Mouse (Mus musculus): ENCODE measurements around the gene Cdk14. TPM values are rescaled to one million over a fixed set of nuclear protein-coding genes. Genes with fewer than 3 reads are reported as not detected.

Gene Cdk14
- polyA plus RNA-seq, 1 experiment from 2014 or later, result 37.8 TPM

DNA sequence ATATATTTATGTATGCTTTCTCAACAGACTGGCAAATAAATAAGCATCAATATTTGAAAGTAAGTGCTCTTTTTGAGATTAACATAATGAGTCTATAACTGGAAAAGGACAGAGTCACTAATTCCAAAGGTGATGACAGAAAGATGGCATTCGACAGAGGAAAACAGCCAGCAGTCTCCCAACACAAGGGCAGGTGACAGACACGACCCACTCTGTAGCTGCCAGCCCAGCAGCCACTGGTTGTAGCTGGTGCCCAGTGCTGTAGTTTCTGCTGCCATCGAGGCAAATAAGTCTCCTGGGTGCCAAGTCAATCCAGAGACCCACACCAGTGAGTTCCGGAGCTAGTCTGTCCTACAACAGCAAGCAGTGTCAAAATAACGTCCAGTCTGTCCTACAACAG lies 280.3 kb downstream of the Cdk14 start:
- Histone ChIP-seq H3K36me3 (ENCODE audit: insufficient read depth) (no peaks in the 10 kb centered on the region), H3K4me2 (no peak overlapping the region), H3K9me3 (ENCODE audit: low read depth, low read length) (no peaks in the 10 kb centered on the region), H3K27ac (ENCODE audit: low read depth) (no peak overlapping the region), H3K4me3 (ENCODE audit: low read depth, low read length) (no peak overlapping the region), H3K4me1 (ENCODE audit: insufficient read depth) (no peaks in the 10 kb centered on the region), H3K9ac (no peak overlapping the region), H3K27me3 (ENCODE audit: insufficient read depth, low read length) (no peaks in the 10 kb centered on the region)
- WGBS, result 62% methylated on average over 5 of the region's 5 CpGs
- DNase-seq, result no peak
- no peak for TF ChIP-seq CTCF (IDR thresholded peaks at IDR 0.05; ENCODE audit: low read depth)
- ATAC-seq (ENCODE audit: insufficient read depth), result no peak

DNA sequence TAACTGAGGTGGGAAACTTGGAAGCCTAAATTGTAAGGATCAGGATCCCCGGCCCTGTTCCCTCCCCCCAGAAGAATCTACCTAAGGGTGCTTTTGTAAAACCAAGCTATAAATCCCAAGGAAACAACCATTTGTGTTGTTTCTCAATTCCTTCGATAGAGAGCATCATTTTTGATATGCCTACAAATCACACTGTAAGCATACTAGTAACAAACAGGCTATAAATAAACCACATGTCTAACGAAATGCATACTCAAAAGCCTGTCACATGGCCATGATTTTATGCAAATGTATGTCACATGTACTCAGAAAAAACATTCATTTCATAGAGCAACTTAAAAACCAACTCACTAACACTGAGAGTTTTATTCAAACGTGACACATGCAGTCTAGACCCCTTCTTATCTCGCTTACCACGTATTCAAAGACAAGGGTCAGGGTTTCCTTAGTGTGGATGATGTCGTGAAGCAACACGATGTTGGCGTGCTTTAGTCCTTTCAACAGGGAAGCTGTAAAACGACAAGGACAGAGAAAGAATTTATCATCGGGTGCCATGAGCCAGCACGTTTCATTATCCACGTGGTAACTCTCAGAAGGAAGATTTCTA lies 285.1 kb downstream of the Cdk14 start:
- no peak for TF ChIP-seq CTCF (IDR thresholded peaks at IDR 0.05; ENCODE audit: low read depth)
- Histone ChIP-seq H3K36me3 (ENCODE audit: insufficient read depth) (no peaks in the 10 kb centered on the region), H3K27ac (ENCODE audit: low read depth) (no peak overlapping the region), H3K4me2 (no peak overlapping the region), H3K9ac (no peak overlapping the region), H3K9me3 (ENCODE audit: low read depth, low read length) (no peaks in the 10 kb centered on the region), H3K27me3 (ENCODE audit: insufficient read depth, low read length) (no peaks in the 10 kb centered on the region), H3K4me1 (ENCODE audit: insufficient read depth) (no peaks in the 10 kb centered on the region), H3K4me3 (ENCODE audit: low read depth, low read length) (no peak overlapping the region)
- WGBS, result 62% methylated on average over 13 of the region's 13 CpGs
- DNase-seq, result no peak
- no peak for ATAC-seq (ENCODE audit: insufficient read depth)

DNA sequence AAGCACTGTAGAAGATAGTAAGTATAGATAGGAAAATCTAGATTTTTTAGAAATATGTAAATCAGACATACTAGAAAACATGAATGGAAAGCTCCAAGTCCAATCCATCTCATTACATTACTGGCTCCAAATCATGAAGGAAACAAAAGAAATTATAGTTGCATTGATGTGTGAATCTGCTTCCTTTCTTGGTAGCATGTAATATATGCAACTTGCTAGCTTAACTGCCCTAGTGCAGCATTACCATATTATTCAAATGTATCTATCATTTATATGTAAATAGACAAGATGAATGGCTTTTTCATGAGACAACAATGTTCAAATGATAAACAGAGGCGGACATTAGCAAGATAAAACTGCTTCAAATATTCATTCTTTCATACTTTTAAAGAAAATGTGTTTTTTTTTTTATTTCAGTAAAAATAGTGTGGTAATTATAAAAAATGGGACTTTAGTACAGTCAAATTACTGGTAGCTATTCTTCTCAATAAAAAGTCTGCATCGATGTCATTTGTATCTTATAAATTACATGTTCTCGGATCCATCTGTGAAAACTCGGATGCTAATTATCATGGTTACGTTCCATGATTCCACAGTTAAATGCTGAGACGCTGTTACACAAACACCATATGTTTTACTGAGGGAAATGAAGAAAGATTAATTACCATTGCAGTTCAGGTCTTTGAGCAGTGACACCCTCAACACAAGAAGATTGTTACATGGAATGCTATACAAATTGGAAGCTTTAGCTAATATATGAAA lies 285.8 kb downstream of the Cdk14 start:
- 75% methylated on average over 6 of the region's 6 CpGs for WGBS
- Histone ChIP-seq H3K27ac (ENCODE audit: low read depth) (no peak overlapping the region), H3K4me1 (ENCODE audit: insufficient read depth) (no peaks in the 10 kb centered on the region), H3K9me3 (ENCODE audit: low read depth, low read length) (no peaks in the 10 kb centered on the region), H3K9ac (no peak overlapping the region), H3K4me3 (ENCODE audit: low read depth, low read length) (no peak overlapping the region), H3K36me3 (ENCODE audit: insufficient read depth) (no peaks in the 10 kb centered on the region), H3K27me3 (ENCODE audit: insufficient read depth, low read length) (no peaks in the 10 kb centered on the region), H3K4me2 (no peak overlapping the region)
- TF ChIP-seq CTCF (IDR thresholded peaks at IDR 0.05; ENCODE audit: low read depth), result no peak
- DNase-seq (no peak), ATAC-seq (ENCODE audit: insufficient read depth) (no peak)

DNA sequence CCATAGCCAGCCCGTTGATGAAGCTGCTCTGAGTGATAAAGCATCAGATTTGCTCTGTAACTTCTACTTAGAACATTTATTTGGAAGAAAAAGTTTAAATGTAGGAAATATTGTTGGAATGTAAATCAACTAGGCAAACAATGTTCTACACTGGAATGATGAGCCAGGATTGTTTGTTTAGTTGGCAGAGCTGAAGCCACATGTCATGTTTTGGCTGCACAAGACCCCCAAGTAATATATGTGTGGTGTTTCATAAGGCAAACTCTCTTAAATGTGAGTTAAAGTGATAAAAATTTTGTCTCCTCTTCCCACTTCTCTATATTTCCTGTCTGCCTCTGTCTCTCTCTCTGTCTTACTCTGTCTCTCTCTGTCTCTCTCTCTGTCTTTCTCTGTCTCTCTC lies 291.3 kb downstream of the Cdk14 start:
- Histone ChIP-seq H3K4me3 (ENCODE audit: low read depth, low read length) (no peak overlapping the region), H3K4me1 (ENCODE audit: insufficient read depth) (no peaks in the 10 kb centered on the region), H3K27ac (ENCODE audit: low read depth) (no peak overlapping the region), H3K27me3 (ENCODE audit: insufficient read depth, low read length) (no peaks in the 10 kb centered on the region), H3K9ac (no peak overlapping the region), H3K9me3 (ENCODE audit: low read depth, low read length) (no peaks in the 10 kb centered on the region), H3K4me2 (no peak overlapping the region), H3K36me3 (ENCODE audit: insufficient read depth) (no peaks in the 10 kb centered on the region)
- 43% methylated on average over 1 of the region's 1 CpGs for WGBS
- ATAC-seq (ENCODE audit: insufficient read depth) (no peak), DNase-seq (peak; percentile 60)
- TF ChIP-seq CTCF (IDR thresholded peaks at IDR 0.05; ENCODE audit: low read depth), result no peak

DNA sequence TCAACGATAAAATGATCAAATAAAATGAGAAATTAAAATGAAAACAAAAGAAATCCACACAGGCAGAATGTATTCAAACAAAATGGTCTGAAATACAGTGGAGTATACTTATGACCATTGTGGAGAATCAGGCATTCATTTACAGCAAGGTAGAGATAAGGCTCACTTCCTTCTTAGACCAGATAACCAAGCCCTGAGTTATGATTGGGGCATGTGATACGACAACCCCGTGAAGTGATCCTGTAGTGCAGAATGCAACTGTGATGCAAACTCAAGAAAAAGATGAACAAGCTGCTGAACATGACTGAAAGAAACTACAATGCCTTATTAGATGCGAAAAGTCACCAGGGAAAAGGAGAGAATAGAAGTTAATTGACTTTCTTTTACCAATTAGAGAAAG lies 295.5 kb downstream of the Cdk14 start:
- H3K27ac ChIP-seq (ENCODE audit: low read depth), result no peak overlapping the region
- H3K4me2 ChIP-seq, result no peak overlapping the region
- no peaks in the 10 kb centered on the region for H3K36me3 ChIP-seq (ENCODE audit: insufficient read depth)
- ATAC-seq (ENCODE audit: insufficient read depth) (no peak), DNase-seq (no peak)
- 85% methylated on average over 4 of the region's 4 CpGs for WGBS
- H3K9ac ChIP-seq, result no peak overlapping the region
- no peaks in the 10 kb centered on the region for H3K4me1 ChIP-seq (ENCODE audit: insufficient read depth)
- no peak overlapping the region for H3K4me3 ChIP-seq (ENCODE audit: low read depth, low read length)
- no peak for TF ChIP-seq CTCF (IDR thresholded peaks at IDR 0.05; ENCODE audit: low read depth)
- no peaks in the 10 kb centered on the region for H3K9me3 ChIP-seq (ENCODE audit: low read depth, low read length)
- H3K27me3 ChIP-seq (ENCODE audit: insufficient read depth, low read length), result no peaks in the 10 kb centered on the region

DNA sequence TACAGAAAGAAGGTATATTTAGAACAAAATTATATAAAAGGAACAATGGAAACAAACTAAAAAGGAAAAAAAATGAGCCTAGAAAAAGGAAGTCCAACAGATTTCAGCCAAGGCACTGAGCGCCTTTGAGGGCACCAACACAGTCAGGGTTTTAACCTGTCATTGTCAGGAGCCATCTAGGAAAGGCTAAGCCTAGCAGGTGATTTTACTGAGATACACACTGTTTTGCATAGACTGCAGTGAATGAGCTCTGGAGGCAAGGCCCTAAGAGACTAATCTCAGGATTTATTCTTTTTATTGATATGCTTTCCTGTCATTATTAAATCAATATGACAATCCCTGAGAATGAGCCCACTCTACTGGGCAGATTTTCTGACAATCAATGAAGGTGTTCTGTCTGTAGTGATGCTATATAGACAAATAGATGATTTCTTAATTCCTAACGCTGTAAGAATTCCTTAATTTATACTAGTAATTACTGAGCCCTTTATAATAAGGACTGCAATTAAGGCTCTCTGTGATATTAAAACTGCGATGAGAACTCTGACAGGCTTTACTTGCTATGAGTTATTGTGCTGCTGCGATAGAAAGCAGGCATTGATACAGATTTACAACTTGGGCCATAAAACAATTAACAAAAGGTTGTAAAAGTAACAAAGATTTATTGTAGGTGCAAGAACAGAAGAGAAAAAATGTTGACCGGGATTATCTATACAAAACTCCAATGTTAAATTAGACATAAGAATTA lies 303.2 kb downstream of the Cdk14 start:
- no peak overlapping the region for H3K4me2 ChIP-seq
- DNase-seq (no peak), ATAC-seq (ENCODE audit: insufficient read depth) (no peak)
- no peak overlapping the region for H3K4me3 ChIP-seq (ENCODE audit: low read depth, low read length)
- no peak overlapping the region for H3K27ac ChIP-seq (ENCODE audit: low read depth)
- no peaks in the 10 kb centered on the region for H3K4me1 ChIP-seq (ENCODE audit: insufficient read depth)
- no peak for TF ChIP-seq CTCF (IDR thresholded peaks at IDR 0.05; ENCODE audit: low read depth)
- 82% methylated on average over 5 of the region's 5 CpGs for WGBS
- no peaks in the 10 kb centered on the region for H3K9me3 ChIP-seq (ENCODE audit: low read depth, low read length)
- no peaks in the 10 kb centered on the region for H3K36me3 ChIP-seq (ENCODE audit: insufficient read depth)
- no peak overlapping the region for H3K9ac ChIP-seq
- no peaks in the 10 kb centered on the region for H3K27me3 ChIP-seq (ENCODE audit: insufficient read depth, low read length)

DNA sequence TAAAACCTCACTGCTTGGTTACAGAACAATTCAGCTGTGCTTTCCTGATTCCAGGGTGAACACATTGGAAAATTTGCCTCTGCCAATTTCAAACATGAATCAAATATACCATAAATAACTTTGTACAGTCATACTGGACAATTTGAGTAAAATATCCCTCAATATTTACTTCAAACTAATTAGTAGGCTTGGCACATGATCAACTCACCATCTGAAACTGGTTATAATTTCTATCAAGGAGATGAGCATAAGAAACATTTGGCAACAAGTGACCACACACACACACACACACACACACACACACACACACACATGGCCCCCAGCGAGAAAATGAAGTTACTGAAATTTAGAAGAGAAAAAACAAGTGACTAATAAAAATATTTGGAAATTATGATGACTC lies 304.6 kb downstream of the Cdk14 start:
- ATAC-seq (ENCODE audit: insufficient read depth) (no peak), DNase-seq (no peak)
- TF ChIP-seq CTCF (IDR thresholded peaks at IDR 0.05; ENCODE audit: low read depth), result no peak
- Histone ChIP-seq H3K36me3 (ENCODE audit: insufficient read depth) (no peaks in the 10 kb centered on the region), H3K9ac (no peak overlapping the region), H3K4me2 (no peak overlapping the region), H3K27me3 (ENCODE audit: insufficient read depth, low read length) (no peaks in the 10 kb centered on the region), H3K4me1 (ENCODE audit: insufficient read depth) (no peaks in the 10 kb centered on the region), H3K4me3 (ENCODE audit: low read depth, low read length) (no peak overlapping the region), H3K9me3 (ENCODE audit: low read depth, low read length) (no peaks in the 10 kb centered on the region), H3K27ac (ENCODE audit: low read depth) (no peak overlapping the region)
- 77% methylated on average over 1 of the region's 1 CpGs for WGBS
